Mouse (Mus musculus): ENCODE results near the gene Ssrp1. TPM values are rescaled to one million over a fixed set of nuclear protein-coding genes. Genes with fewer than 3 reads are reported as not detected.
A peak's percentile ranks its signal among the peaks of the same experiment; 100 is the strongest.

Gene Ssrp1
- polyA plus RNA-seq, 1 experiment = 92.4 TPM

GRCm38 (mm10) chr2:85009212-85009611 lies 27.8 kb upstream of the Ssrp1 start:
- no peak for TF ChIP-seq CTCF (IDR thresholded peaks at IDR 0.05; ENCODE audit: extremely low read depth, insufficient read depth, low read length)
- TF ChIP-seq POLR2A (IDR thresholded peaks at IDR 0.05; ENCODE audit: extremely low read depth, insufficient read depth, low read length) = no peak
- Histone ChIP-seq H3K4me3 (ENCODE audit: insufficient read depth, low read length) (no peak overlapping the region), H3K27ac (ENCODE audit: insufficient read depth, low read length) (no peak overlapping the region)

GRCm38 (mm10) chr2:85011906-85012604 lies 25.0 kb upstream of the Ssrp1 start:
- Histone ChIP-seq H3K4me1 (ENCODE audit: control insufficient read depth, insufficient read depth, low read length) (no peaks in the 10 kb centered on the region; the same call in 1 of the 2 replicates), H3K27ac (ENCODE audit: insufficient read depth, low read length) (no peak overlapping the region)
- TF ChIP-seq POLR2A (IDR thresholded peaks at IDR 0.05; ENCODE audit: extremely low read depth, insufficient read depth, low read length) = no peak
- TF ChIP-seq CTCF (IDR thresholded peaks at IDR 0.05; ENCODE audit: extremely low read depth, insufficient read depth, low read length) = no peak

More at GRCm38 (mm10) chr2:85009212-85009611, 27.8 kb upstream of the Ssrp1 start:
- peaks cover under 1% of the 10 kb centered on the region; the same call in 1 of the 2 replicates for H3K4me1 ChIP-seq (ENCODE audit: control insufficient read depth, insufficient read depth, low read length)

GRCm38 (mm10) chr2:85012679-85013078 lies 24.4 kb upstream of the Ssrp1 start:
- H3K4me3 ChIP-seq (ENCODE audit: insufficient read depth, low read length) = no peak overlapping the region
- no peak overlapping the region for H3K27ac ChIP-seq (ENCODE audit: insufficient read depth, low read length)
- no peaks in the 10 kb centered on the region; the same call in 1 of the 2 replicates for H3K4me1 ChIP-seq (ENCODE audit: control insufficient read depth, insufficient read depth, low read length)
- no peak for TF ChIP-seq POLR2A (IDR thresholded peaks at IDR 0.05; ENCODE audit: extremely low read depth, insufficient read depth, low read length)
- no peak for TF ChIP-seq CTCF (IDR thresholded peaks at IDR 0.05; ENCODE audit: extremely low read depth, insufficient read depth, low read length)

More at GRCm38 (mm10) chr2:85011906-85012604, 25.0 kb upstream of the Ssrp1 start:
- no peak overlapping the region for H3K4me3 ChIP-seq (ENCODE audit: insufficient read depth, low read length)

- no peak overlapping the region for H3K4me3 ChIP-seq (ENCODE audit: insufficient read depth, low read length)
- TF ChIP-seq POLR2A (IDR thresholded peaks at IDR 0.05; ENCODE audit: extremely low read depth, insufficient read depth, low read length) (no peak), CTCF (IDR thresholded peaks at IDR 0.05; ENCODE audit: extremely low read depth, insufficient read depth, low read length) (no peak)
- H3K27ac ChIP-seq (ENCODE audit: insufficient read depth, low read length) = no peak overlapping the region
- H3K4me1 ChIP-seq (ENCODE audit: control insufficient read depth, insufficient read depth, low read length) = no peaks in the 10 kb centered on the region; the same call in 1 of the 2 replicates
These were observed 23.0 kb upstream of the Ssrp1 start for GRCm38 (mm10) chr2:85013826-85014587.

- TF ChIP-seq POLR2A (IDR thresholded peaks at IDR 0.05; ENCODE audit: extremely low read depth, insufficient read depth, low read length) = no peak
- TF ChIP-seq CTCF (IDR thresholded peaks at IDR 0.05; ENCODE audit: extremely low read depth, insufficient read depth, low read length) = no peak
- no peaks in the 10 kb centered on the region; the same call in 1 of the 2 replicates for H3K4me1 ChIP-seq (ENCODE audit: control insufficient read depth, insufficient read depth, low read length)
- no peak overlapping the region for H3K27ac ChIP-seq (ENCODE audit: insufficient read depth, low read length)
- no peak overlapping the region for H3K4me3 ChIP-seq (ENCODE audit: insufficient read depth, low read length)
These were observed 22.4 kb upstream of the Ssrp1 start for GRCm38 (mm10) chr2:85014588-85014982.

GRCm38 (mm10) chr2:85022043-85022442 lies 15.0 kb upstream of the Ssrp1 start:
- no peak overlapping the region for H3K4me3 ChIP-seq (ENCODE audit: insufficient read depth, low read length)
- H3K4me1 ChIP-seq (ENCODE audit: control insufficient read depth, insufficient read depth, low read length) = no peaks in the 10 kb centered on the region
- no peak overlapping the region for H3K27ac ChIP-seq (ENCODE audit: insufficient read depth, low read length)
- TF ChIP-seq POLR2A (IDR thresholded peaks at IDR 0.05; ENCODE audit: extremely low read depth, insufficient read depth, low read length) (no peak), CTCF (IDR thresholded peaks at IDR 0.05; ENCODE audit: extremely low read depth, insufficient read depth, low read length) (peak; percentile 70)

- TF ChIP-seq CTCF (IDR thresholded peaks at IDR 0.05; ENCODE audit: extremely low read depth, insufficient read depth, low read length) (no peak), POLR2A (IDR thresholded peaks at IDR 0.05; ENCODE audit: extremely low read depth, insufficient read depth, low read length) (no peak)
- H3K4me1 ChIP-seq (ENCODE audit: control insufficient read depth, insufficient read depth, low read length) = peaks cover 2% of the 10 kb centered on the region; the same call in 1 of the 2 replicates
- H3K27ac ChIP-seq (ENCODE audit: insufficient read depth, low read length) = no peak overlapping the region
- no peak overlapping the region for H3K4me3 ChIP-seq (ENCODE audit: insufficient read depth, low read length)
These were observed 10.9 kb upstream of the Ssrp1 start for GRCm38 (mm10) chr2:85026178-85026577.

- no peak overlapping the region for H3K4me3 ChIP-seq (ENCODE audit: insufficient read depth, low read length)
- TF ChIP-seq CTCF (IDR thresholded peaks at IDR 0.05; ENCODE audit: extremely low read depth, insufficient read depth, low read length) = no peak
- TF ChIP-seq POLR2A (IDR thresholded peaks at IDR 0.05; ENCODE audit: extremely low read depth, insufficient read depth, low read length) = no peak
- no peak overlapping the region for H3K27ac ChIP-seq (ENCODE audit: insufficient read depth, low read length)
- H3K4me1 ChIP-seq (ENCODE audit: control insufficient read depth, insufficient read depth, low read length) = peaks cover 2% of the 10 kb centered on the region; the same call in 1 of the 2 replicates
These were observed 9.8 kb upstream of the Ssrp1 start for GRCm38 (mm10) chr2:85027281-85027680.

- peaks cover 2% of the 10 kb centered on the region; the same call in 1 of the 2 replicates for H3K4me1 ChIP-seq (ENCODE audit: control insufficient read depth, insufficient read depth, low read length)
- no peak for TF ChIP-seq POLR2A (IDR thresholded peaks at IDR 0.05; ENCODE audit: extremely low read depth, insufficient read depth, low read length)
- TF ChIP-seq CTCF (IDR thresholded peaks at IDR 0.05; ENCODE audit: extremely low read depth, insufficient read depth, low read length) = no peak
- no peak overlapping the region for H3K27ac ChIP-seq (ENCODE audit: insufficient read depth, low read length)
- H3K4me3 ChIP-seq (ENCODE audit: insufficient read depth, low read length) = no peak overlapping the region
These were observed 7.1 kb upstream of the Ssrp1 start for GRCm38 (mm10) chr2:85029897-85030296.
